Mouse (Mus musculus): ENCODE measurements around the gene Mki67.
A peak's percentile ranks its signal among the peaks of the same experiment; 100 is the strongest.

Gene Mki67

GRCm38 (mm10) chr7:135715642-135716444 lies at the start of gene Mki67:
TSS of gene Mki67 (minus strand) at chr7:135716361.
- peak; percentile 32 to 35 for DNase-seq

DNA sequence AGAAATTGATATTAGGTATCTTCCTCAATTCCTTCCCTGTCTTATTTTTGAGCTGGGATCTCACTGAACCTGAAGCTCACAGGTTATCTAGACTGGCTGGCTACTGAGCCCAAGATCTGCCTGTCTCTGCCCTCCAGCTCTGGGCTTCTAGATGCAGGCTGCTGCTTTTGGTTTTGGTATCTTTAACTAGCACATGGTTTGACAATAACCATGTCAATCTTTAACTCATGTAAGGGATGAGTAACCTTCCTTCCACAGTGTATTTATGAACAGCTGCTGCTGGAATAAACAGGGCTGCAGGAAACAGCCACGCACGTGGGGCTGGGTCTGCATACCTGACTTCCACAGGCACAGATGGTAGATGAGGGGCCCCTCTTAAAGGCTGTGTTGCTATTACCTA lies 47.1 kb upstream of the Mki67 start:
- DNase-seq: no peak

DNA sequence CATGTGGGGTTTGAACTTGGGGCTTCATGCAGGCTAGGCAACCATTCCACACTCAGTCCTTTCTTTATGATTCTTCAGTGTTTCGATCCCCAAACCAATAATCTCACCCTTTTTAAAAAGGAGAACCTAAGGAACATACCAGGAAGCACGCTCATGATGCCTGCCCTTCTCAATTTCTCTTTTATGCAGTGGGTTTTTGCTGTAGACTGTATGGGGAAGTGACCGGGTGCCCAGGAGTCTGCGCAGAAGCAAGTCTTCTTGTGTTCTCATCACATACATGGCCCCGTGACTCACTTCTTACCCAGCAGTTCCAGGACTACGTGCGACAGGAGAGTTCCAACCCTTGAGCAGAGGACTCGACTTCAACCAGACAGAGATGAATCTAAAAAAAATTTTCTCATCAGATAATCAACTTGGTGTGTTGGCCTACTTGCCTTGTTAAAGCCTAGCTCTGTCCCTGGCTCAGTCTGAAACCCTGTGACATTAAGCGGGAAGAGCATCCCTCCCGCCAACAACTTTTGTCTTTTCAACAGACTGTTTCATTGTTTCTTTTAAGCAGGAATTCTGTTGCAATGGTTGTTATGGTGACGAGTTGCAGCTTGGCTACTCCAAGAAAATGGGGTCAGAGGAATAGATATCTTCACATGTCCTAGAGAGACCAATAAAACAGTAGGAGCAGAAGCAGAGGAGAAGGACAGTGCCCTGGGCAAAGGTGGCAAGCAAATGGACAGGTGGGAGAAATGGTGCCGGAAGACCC lies 42.8 kb upstream of the Mki67 start:
- DNase-seq: no peak

- no peak for DNase-seq
Observed at GRCm38 (mm10) chr7:135758171-135758570, 42.0 kb upstream of the Mki67 start.

- no peak for DNase-seq
Observed at GRCm38 (mm10) chr7:135756984-135757586, 40.9 kb upstream of the Mki67 start.

GRCm38 (mm10) chr7:135748986-135749385 lies 32.8 kb upstream of the Mki67 start:
- DNase-seq: peak; percentile 49 to 61

DNA sequence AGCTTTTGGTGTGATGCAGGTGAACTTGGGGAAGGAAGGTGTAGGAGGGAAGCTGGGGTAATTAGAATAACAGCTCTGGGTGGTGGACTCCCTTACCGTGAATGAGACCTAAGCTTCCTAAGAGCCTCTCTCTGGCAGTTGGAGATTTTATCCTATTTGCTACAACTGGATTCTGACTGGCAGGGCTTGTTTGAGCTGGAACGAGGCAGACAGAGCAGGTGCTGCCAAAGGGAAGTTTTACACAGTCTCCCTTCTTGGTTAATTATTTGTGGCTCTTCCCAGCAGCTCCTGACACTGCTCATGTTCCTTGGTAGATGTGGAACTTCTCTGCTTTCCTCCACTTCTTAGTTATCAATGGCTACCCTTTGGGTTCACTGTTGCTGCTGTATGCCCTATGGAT lies 30.9 kb upstream of the Mki67 start:
- no peak for DNase-seq

GRCm38 (mm10) chr7:135746528-135746927 lies 30.4 kb upstream of the Mki67 start:
- DNase-seq: no peak

GRCm38 (mm10) chr7:135745091-135745490 lies 28.9 kb upstream of the Mki67 start:
- peak in 1 of 2 experiments; percentile 15 for DNase-seq

DNA sequence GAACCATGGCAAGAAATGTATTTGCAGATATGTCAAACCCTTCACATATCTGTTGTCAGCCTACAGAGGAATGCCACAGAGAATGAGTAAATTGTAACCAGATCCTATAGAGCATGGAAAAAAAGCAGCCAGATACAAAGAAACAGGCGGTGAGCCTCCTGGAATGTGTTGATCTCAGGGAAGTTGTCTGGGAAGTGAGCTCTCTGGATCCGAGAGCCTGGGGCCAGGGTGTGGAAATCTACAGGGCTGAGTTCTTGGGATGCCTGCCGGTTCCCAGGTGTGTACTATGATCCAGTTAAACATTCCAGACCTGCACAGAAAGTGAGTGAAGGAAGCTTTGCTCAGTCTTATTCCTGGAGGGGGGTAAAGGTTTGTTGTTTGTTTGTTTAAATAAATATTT lies 24.3 kb upstream of the Mki67 start:
- no peak for DNase-seq

GRCm38 (mm10) chr7:135736581-135736886 lies 20.4 kb upstream of the Mki67 start:
- DNase-seq: no peak

DNA sequence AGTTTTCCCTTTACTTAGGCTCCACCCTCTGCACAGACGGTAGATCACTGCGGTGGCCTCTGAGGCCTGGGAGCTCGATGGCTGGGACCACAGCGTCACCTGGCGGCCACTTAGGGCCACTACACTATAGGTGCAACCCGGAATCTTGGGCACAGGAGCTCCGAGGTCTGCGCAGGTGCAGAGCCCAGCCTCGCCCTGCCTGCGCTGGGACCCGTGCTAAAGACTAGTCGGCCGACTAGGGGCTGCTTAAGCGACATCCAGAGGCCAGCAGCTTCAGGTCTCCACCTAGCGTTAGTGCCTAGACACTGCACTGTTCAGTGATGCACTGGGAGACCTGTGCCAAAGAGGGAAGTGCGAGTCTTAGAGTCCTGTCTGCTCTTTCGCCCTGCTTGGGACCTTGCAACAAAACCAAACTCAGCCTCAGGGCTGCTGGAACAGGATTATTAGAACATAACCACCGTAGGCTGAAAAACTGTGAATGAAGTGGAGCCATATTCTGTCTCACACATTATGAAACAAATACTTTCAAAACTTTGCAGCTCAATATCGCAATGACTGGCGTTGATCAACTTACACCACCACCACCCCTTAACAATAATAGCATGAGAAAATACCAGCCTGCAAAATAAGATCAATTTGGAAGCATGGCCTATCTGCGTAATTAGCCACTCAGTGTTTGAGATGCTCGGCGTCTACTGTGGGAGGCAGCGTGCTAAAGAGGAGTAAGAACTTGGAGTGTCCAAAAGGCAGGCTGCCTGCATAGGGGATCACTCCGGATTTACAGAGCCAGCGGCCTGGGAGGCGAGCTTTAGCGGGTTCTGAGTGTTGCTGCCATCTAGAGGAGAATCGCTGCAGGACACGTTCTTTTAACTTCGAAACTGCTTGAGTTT lies 19.8 kb upstream of the Mki67 start:
- peak; percentile 88 to 89 for DNase-seq

GRCm38 (mm10) chr7:135734911-135735646 lies 18.9 kb upstream of the Mki67 start:
- DNase-seq: no peak

- DNase-seq: no peak
Observed at GRCm38 (mm10) chr7:135734379-135734778, 18.2 kb upstream of the Mki67 start.

DNA sequence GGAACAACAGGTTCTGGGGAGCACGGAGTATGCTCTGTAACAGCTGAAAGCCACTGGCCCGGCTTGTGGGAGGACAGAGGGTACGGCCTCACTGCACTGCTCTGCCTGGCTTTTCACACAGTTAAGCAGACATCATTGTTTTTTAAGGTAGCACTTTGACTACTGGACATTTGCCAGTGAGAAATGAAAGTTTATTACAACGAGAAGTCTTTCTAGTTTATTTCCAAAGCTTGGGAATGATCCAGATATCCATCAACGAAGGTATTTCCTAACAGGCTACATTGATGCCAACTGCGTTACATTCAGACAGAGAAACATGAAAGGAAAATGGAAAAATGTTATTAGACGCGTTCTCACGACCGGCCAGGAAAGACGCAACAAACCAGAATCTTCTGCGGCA lies 11.9 kb upstream of the Mki67 start:
- DNase-seq: no peak

DNA sequence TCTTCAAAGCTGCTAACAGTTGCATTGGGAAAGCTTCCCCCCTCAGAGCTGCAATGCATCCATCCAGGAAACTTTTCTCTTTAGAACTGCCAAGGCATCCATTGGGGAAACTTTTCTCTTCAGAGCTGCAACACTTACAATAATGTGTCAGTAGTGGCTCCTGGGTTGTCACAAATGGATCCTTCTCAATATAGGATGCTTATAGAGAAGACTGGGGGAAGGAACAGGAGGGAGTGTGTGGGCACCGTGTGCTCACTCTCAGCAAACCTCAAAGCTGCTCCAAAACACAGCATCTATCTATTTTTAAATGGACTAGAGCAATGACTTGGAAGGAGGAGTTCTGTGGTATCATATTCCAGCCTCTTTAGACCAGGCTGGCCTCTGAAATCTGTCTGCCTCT lies 10.5 kb upstream of the Mki67 start:
- no peak for DNase-seq

GRCm38 (mm10) chr7:135723672-135724341 lies 7.6 kb upstream of the Mki67 start:
- no peak for DNase-seq

DNA sequence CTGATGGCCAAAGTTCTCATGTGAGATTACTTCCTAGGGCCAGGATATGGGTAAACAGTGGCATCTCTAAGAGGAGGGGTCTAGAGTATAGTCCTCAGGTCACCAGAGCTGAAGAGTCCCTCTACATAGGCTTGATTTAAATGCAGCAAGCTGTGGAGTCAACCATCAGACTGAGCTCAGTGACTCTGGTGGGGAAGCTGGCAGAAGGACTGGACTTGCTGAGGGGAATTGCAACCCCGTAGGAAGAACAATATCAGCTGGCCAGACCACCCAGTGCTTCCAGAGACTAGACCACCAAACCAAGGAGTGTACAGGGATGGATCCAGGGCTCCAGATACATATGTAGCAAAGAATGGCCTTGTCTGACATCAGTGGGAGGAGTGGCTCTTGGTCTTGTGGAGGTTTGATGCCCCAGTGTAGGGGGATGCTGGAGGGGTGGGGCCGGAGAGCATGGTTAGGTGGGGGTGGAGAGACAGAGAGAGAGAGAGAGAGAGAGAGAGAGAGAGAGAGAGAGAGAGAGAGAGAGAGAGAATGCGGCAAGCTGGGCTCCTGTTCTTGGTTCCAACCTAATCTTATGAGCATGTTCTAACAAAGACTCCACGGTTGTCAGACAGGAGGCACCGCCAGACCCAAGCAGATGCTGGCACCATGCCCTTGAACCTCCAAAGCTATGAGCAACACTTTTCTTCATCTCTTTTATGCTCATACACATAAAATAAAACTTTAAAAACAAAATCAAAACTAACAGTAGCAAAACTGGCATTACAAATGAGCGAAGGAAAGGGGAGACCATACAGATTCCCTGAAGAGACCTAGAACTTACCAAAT lies 6.1 kb upstream of the Mki67 start:
- peak; percentile 22 to 47 for DNase-seq

DNA sequence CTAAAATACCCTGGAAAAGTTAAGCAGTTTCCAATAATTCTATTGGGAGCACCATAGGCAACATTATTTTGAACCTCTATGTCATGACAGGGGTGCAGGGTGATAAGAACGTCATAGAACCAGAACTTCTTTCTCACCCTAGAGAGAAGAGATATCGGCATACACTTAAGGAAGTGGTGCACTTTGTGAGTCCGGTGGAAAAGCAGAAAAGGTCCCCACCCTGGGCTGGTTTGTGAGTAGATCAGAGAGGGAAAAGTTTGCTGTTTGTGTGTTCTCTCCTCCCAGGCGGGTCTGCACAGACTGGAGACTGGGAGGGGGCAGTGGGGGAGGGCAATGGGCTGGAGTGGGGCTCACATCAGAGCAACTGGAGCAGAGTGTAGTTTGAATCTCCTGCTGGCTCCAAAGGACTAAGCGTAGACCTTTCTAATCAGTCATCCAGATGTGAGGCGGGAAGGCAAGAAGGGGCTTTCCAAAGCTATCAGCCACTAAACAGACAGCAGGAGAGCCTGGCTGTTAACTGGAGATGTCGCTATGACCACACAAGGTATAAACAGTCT lies 5.4 kb upstream of the Mki67 start:
- DNase-seq: no peak

GRCm38 (mm10) chr7:135716968-135717557 lies 902 bp upstream of the Mki67 start:
- DNase-seq: no peak

Data from cerebellum, postnatal 14 days (tissue).